Mouse (Mus musculus) embryonic facial prominence, embryonic 13.5 days (tissue): ENCODE data around the gene Tsga10ip. TPM values are rescaled to one million over a fixed set of nuclear protein-coding genes. Genes with fewer than 3 reads are reported as not detected.
A peak's percentile ranks its signal among the peaks of the same experiment; 100 is the strongest.

ENCODE experiments used
- ATAC-seq: fragments of 200-750 bp; cut with Nextera tagmentation; 2 replicates; pipeline ENCODE4 v1.8.0; 2017; ENCODE audit warnings: low read depth; ENCODE audit not compliant: insufficient number of reproducible peaks, insufficient read depth, low FRiP score, low TSS enrichment
- H3K27ac ChIP-seq: fragments of 300-500 bp; sonication (generic); 2 replicates; pipeline ENCODE4 v1.5.1; 2015; ENCODE audit warnings: moderate library complexity, mild to moderate bottlenecking, inconsistent platforms
- H3K27me3 ChIP-seq: fragments of 300-500 bp; sonication (generic); 2 replicates; pipeline ENCODE4 v1.6.1; 2015; ENCODE audit warnings: mild to moderate bottlenecking, inconsistent platforms
- H3K36me3 ChIP-seq: fragments of 300-500 bp; sonication (generic); 2 replicates; pipeline ENCODE4 v1.6.1; 2015; ENCODE audit warnings: mild to moderate bottlenecking, inconsistent platforms
- H3K4me1 ChIP-seq: fragments of 300-500 bp; sonication (generic); 2 replicates; pipeline ENCODE4 v1.6.1; 2015; ENCODE audit warnings: inconsistent platforms
- H3K4me2 ChIP-seq: fragments of 300-500 bp; sonication (generic); 2 replicates; pipeline ENCODE4 v1.6.1; 2015; ENCODE audit warnings: moderate library complexity, mild to moderate bottlenecking, inconsistent platforms
- H3K4me3 ChIP-seq: fragments of 300-500 bp; sonication (generic); 2 replicates; pipeline ENCODE4 v1.5.1; 2015; ENCODE audit warnings: mild to moderate bottlenecking, inconsistent platforms
- H3K9ac ChIP-seq: fragments of 300-500 bp; sonication (generic); 2 replicates; pipeline ENCODE4 v1.6.1; 2015; ENCODE audit warnings: mild to moderate bottlenecking, inconsistent platforms
- H3K9me3 ChIP-seq: fragments of 300-500 bp; sonication (generic); 2 replicates; pipeline ENCODE4 v1.6.1; 2016; ENCODE audit warnings: inconsistent platforms
- WGBS: fragments of 180-500 bp; shearing (Covaris S2); methylation state at CpG from one replicate; pipeline ENCODE4 v1.1.7; 2015; ENCODE audit warnings: mixed read lengths; 5-methylcytosine and 5-hydroxymethylcytosine counted together
- polyA plus RNA-seq: library from polyadenylated mRNA; unstranded; fragments of >200 nt; fragmentation: Nextera tagmentation; extraction: Ambion mirVana; gene quantifications from 2 replicates; pipeline ENCODE4 v1.2.1, GENCODE M21; 2015

Tsga10ip gene
- polyA plus RNA-seq, 1 experiment from 2014 or later = not detected

GRCm38 (mm10) chr19:5388011-5388441, 14.3 kb downstream of the Tsga10ip start:
- under 1% methylated on average over 43 of the region's 43 CpGs for WGBS
- ATAC-seq = no peak

GRCm38 (mm10) chr19:5384715-5385114, 17.6 kb downstream of the Tsga10ip start:
- H3K4me2 ChIP-seq = no peak overlapping the region
- WGBS = 88% methylated on average over 8 of the region's 8 CpGs

More at GRCm38 (mm10) chr19:5388011-5388441, 14.3 kb downstream of the Tsga10ip start:
- no peaks in the 10 kb centered on the region for H3K9me3 ChIP-seq
- peak overlapping the region; percentile 92 for H3K4me2 ChIP-seq
- no peaks in the 10 kb centered on the region for H3K27me3 ChIP-seq
- peak overlapping the region; percentile 96 for H3K9ac ChIP-seq
- H3K4me1 ChIP-seq = peaks cover 34% of the 10 kb centered on the region
- peak overlapping the region; percentile 82 for H3K27ac ChIP-seq
- H3K4me3 ChIP-seq = peak overlapping the region; percentile 99
- H3K36me3 ChIP-seq = peaks cover 36% of the 10 kb centered on the region

GRCm38 (mm10) chr19:5383326-5383725, 19.0 kb downstream of the Tsga10ip start:
- Histone ChIP-seq H3K4me1 (peaks cover 17% of the 10 kb centered on the region), H3K9me3 (no peaks in the 10 kb centered on the region), H3K27me3 (no peaks in the 10 kb centered on the region), H3K9ac (no peak overlapping the region), H3K4me2 (no peak overlapping the region), H3K36me3 (peaks cover 83% of the 10 kb centered on the region), H3K4me3 (no peak overlapping the region), H3K27ac (no peak overlapping the region)
- 94% methylated on average over 12 of the region's 12 CpGs for WGBS
- ATAC-seq = no peak

More at GRCm38 (mm10) chr19:5384715-5385114, 17.6 kb downstream of the Tsga10ip start:
- no peak overlapping the region for H3K9ac ChIP-seq
- peaks cover 69% of the 10 kb centered on the region for H3K36me3 ChIP-seq
- no peaks in the 10 kb centered on the region for H3K9me3 ChIP-seq
- H3K27ac ChIP-seq = no peak overlapping the region
- ATAC-seq = no peak
- no peaks in the 10 kb centered on the region for H3K27me3 ChIP-seq
- H3K4me3 ChIP-seq = no peak overlapping the region
- H3K4me1 ChIP-seq = peaks cover 23% of the 10 kb centered on the region

- no peak for ATAC-seq
- no peaks in the 10 kb centered on the region for H3K27me3 ChIP-seq
- no peak overlapping the region for H3K4me2 ChIP-seq
- H3K9ac ChIP-seq = no peak overlapping the region
- 89% methylated on average over 1 of the region's 1 CpGs for WGBS
- peaks cover 78% of the 10 kb centered on the region for H3K36me3 ChIP-seq
- H3K9me3 ChIP-seq = no peaks in the 10 kb centered on the region
- no peak overlapping the region for H3K27ac ChIP-seq
- no peak overlapping the region for H3K4me3 ChIP-seq
- H3K4me1 ChIP-seq = no peaks in the 10 kb centered on the region
Measured at GRCm38 (mm10) chr19:5377446-5377845, 24.9 kb downstream of the Tsga10ip start.

GRCm38 (mm10) chr19:5374748-5375147, 27.6 kb downstream of the Tsga10ip start:
- Histone ChIP-seq H3K27me3 (no peaks in the 10 kb centered on the region), H3K4me1 (no peaks in the 10 kb centered on the region), H3K36me3 (peaks cover 76% of the 10 kb centered on the region), H3K4me2 (no peak overlapping the region), H3K27ac (no peak overlapping the region), H3K4me3 (no peak overlapping the region), H3K9ac (no peak overlapping the region), H3K9me3 (no peaks in the 10 kb centered on the region)
- no peak for ATAC-seq
- WGBS = 78% methylated on average over 4 of the region's 4 CpGs

- 84% methylated on average over 4 of the region's 4 CpGs for WGBS
- ATAC-seq = no peak
- Histone ChIP-seq H3K4me3 (no peak overlapping the region), H3K27ac (no peak overlapping the region), H3K36me3 (peaks cover 76% of the 10 kb centered on the region), H3K9me3 (no peaks in the 10 kb centered on the region), H3K27me3 (no peaks in the 10 kb centered on the region), H3K9ac (no peak overlapping the region), H3K4me1 (no peaks in the 10 kb centered on the region), H3K4me2 (no peak overlapping the region)
Measured at GRCm38 (mm10) chr19:5374177-5374576, 28.1 kb downstream of the Tsga10ip start.

GRCm38 (mm10) chr19:5372724-5373123, 29.6 kb downstream of the Tsga10ip start:
- peaks cover 72% of the 10 kb centered on the region for H3K36me3 ChIP-seq
- 92% methylated on average over 7 of the region's 7 CpGs for WGBS
- ATAC-seq = no peak
- no peak overlapping the region for H3K27ac ChIP-seq
- no peaks in the 10 kb centered on the region for H3K27me3 ChIP-seq
- no peak overlapping the region for H3K4me3 ChIP-seq
- no peak overlapping the region for H3K4me2 ChIP-seq
- H3K9me3 ChIP-seq = no peaks in the 10 kb centered on the region
- no peak overlapping the region for H3K9ac ChIP-seq
- peaks cover 9% of the 10 kb centered on the region for H3K4me1 ChIP-seq

- Histone ChIP-seq H3K27ac (no peak overlapping the region), H3K4me3 (no peak overlapping the region), H3K4me1 (peaks cover 14% of the 10 kb centered on the region), H3K27me3 (no peaks in the 10 kb centered on the region), H3K4me2 (no peak overlapping the region), H3K36me3 (peaks cover 63% of the 10 kb centered on the region), H3K9me3 (no peaks in the 10 kb centered on the region), H3K9ac (no peak overlapping the region)
- 84% methylated on average over 3 of the region's 3 CpGs for WGBS
- ATAC-seq = no peak
Measured at GRCm38 (mm10) chr19:5370932-5371331, 31.4 kb downstream of the Tsga10ip start.

GRCm38 (mm10) chr19:5367455-5367854, 34.9 kb downstream of the Tsga10ip start:
- WGBS = 9% methylated on average over 11 of the region's 11 CpGs
- Histone ChIP-seq H3K36me3 (peaks cover 65% of the 10 kb centered on the region), H3K27me3 (no peaks in the 10 kb centered on the region), H3K4me1 (peaks cover 19% of the 10 kb centered on the region), H3K4me2 (peak overlapping the region; percentile 87), H3K9ac (peak overlapping the region; percentile 89), H3K27ac (peak overlapping the region; percentile 97), H3K4me3 (peak overlapping the region; percentile 97), H3K9me3 (no peaks in the 10 kb centered on the region)
- ATAC-seq = no peak

GRCm38 (mm10) chr19:5367053-5367359, 35.3 kb downstream of the Tsga10ip start, which contains the start of gene Banf1:
Gene Banf1, minus strand, starts transcription at chr19:5367168.
- under 1% methylated on average over 33 of the region's 33 CpGs for WGBS
- Histone ChIP-seq H3K36me3 (peaks cover 61% of the 10 kb centered on the region), H3K27ac (peak within 1 kb of the TSS; percentile 97), H3K4me1 (peaks cover 19% of the 10 kb centered on the region), H3K9ac (peak within 1 kb of the TSS; percentile 89), H3K4me2 (peak within 1 kb of the TSS; percentile 87), H3K9me3 (no peaks in the 10 kb centered on the region), H3K4me3 (peak within 1 kb of the TSS; percentile 97), H3K27me3 (no peaks in the 10 kb centered on the region)
- ATAC-seq = no peak

GRCm38 (mm10) chr19:5366175-5367052, 35.9 kb downstream of the Tsga10ip start, which contains the start of gene Eif1ad:
Gene Eif1ad, plus strand, starts transcription at chr19:5366741.
- H3K4me2 ChIP-seq = peak within 1 kb of the TSS; percentile 87
- H3K27me3 ChIP-seq = no peaks in the 10 kb centered on the region
- peak within 1 kb of the TSS; percentile 97 for H3K27ac ChIP-seq
- H3K4me3 ChIP-seq = peak within 1 kb of the TSS; percentile 97
- under 1% methylated on average over 87 of the region's 92 CpGs for WGBS
- peak within 1 kb of the TSS; percentile 89 for H3K9ac ChIP-seq
- H3K9me3 ChIP-seq = no peaks in the 10 kb centered on the region
- H3K36me3 ChIP-seq = peaks cover 55% of the 10 kb centered on the region
- peaks cover 19% of the 10 kb centered on the region for H3K4me1 ChIP-seq
- ATAC-seq = peak; percentile 91

GRCm38 (mm10) chr19:5365751-5366150, 36.6 kb downstream of the Tsga10ip start:
- H3K4me2 ChIP-seq = peak overlapping the region; percentile 87
- no peak for ATAC-seq
- H3K36me3 ChIP-seq = peaks cover 51% of the 10 kb centered on the region
- peak overlapping the region; percentile 89 for H3K9ac ChIP-seq
- peaks cover 19% of the 10 kb centered on the region for H3K4me1 ChIP-seq
- H3K9me3 ChIP-seq = no peaks in the 10 kb centered on the region
- H3K27me3 ChIP-seq = no peaks in the 10 kb centered on the region
- H3K4me3 ChIP-seq = peak overlapping the region; percentile 97
- peak overlapping the region; percentile 97 for H3K27ac ChIP-seq
- 19% methylated on average over 11 of the region's 11 CpGs for WGBS
